Mouse (Mus musculus) myocyte (in vitro differentiated cells): ENCODE results near the gene Srsf4.

Experiments
- CEBPB ChIP-seq: IDR thresholded peaks from 2 replicates; pipeline ENCODE4 v1.6.1; 2011; ENCODE audit warnings: mild to moderate bottlenecking, moderate library complexity; ENCODE audit not compliant: poor library complexity, insufficient read depth, severe bottlenecking
- E2F4 ChIP-seq: IDR thresholded peaks from one replicate; pipeline ENCODE4 v1.6.1; 2011; ENCODE audit warnings: mild to moderate bottlenecking, control low read depth, moderate library complexity; ENCODE audit not compliant: insufficient read depth
- MYOG ChIP-seq, 3 experiments: IDR thresholded peaks; one replicate each; pipeline ENCODE4 v1.6.1; 2011; ENCODE audit warnings: control low read depth in 2 of 3, low read depth in 2 of 3, mild to moderate bottlenecking in 2 of 3; ENCODE audit not compliant: insufficient read length in 2 of 3, control insufficient read depth in 1 of 3, insufficient read depth in 1 of 3
- POLR2A ChIP-seq: IDR thresholded peaks from one replicate; pipeline ENCODE4 v1.6.1; 2011; ENCODE audit warnings: low read depth, mild to moderate bottlenecking, control low read depth, moderate library complexity; ENCODE audit not compliant: insufficient read length
- POLR2AphosphoS2 ChIP-seq: IDR thresholded peaks from one replicate; pipeline ENCODE4 v1.6.1; 2011; ENCODE audit warnings: low read depth, control low read depth; ENCODE audit not compliant: insufficient read length
- SRF ChIP-seq: IDR thresholded peaks from one replicate; pipeline ENCODE4 v1.6.1; 2011; ENCODE audit warnings: low read depth; ENCODE audit not compliant: control insufficient read depth, insufficient read length
- TCF12 ChIP-seq: IDR thresholded peaks from one replicate; pipeline ENCODE4 v1.6.1; 2011; ENCODE audit warnings: mild to moderate bottlenecking, control low read depth; ENCODE audit not compliant: poor library complexity, insufficient read depth, severe bottlenecking
- USF1 ChIP-seq: IDR thresholded peaks from one replicate; pipeline ENCODE4 v1.6.1; 2011; ENCODE audit warnings: low read depth, mild to moderate bottlenecking, control low read depth, moderate library complexity

DNA sequence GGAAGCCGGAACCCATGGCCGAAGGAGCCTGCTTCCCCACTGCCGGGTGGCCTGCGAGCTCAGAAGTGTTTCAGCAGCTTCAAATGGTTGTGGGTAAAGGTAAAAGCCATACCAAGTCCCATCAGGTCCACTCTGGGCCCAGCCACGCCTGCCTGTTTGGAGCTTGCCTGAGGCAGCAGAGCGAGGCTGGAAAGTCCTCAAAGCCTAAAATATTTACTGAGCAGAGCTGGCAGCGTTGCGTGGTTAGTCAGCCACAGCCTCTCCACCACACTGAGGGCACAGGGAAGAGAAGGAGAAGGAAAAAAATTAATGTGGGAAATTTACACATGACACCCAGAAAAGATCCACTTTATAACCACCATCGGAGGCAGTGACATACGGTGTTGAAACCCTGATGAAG lies 40.1 kb downstream of the Srsf4 start:
- TF ChIP-seq POLR2A (no peak), USF1 (no peak), CEBPB (no peak), MYOG (IDR thresholded peaks at IDR 0.05; ENCODE audit: control insufficient read depth in 1 of 3, insufficient read depth in 1 of 3, insufficient read length in 2 of 3, low read depth in 2 of 3) (no peak), SRF (no peak), POLR2AphosphoS2 (no peak), E2F4 (no peak), TCF12 (no peak)
